Mouse (Mus musculus): ENCODE data around the gene Ppwd1. TPM values are rescaled to one million over a fixed set of nuclear protein-coding genes. Genes with fewer than 3 reads are reported as not detected.

Ppwd1 gene
- polyA plus RNA-seq, 1 experiment from 2014 or later = 6.8 TPM

DNA sequence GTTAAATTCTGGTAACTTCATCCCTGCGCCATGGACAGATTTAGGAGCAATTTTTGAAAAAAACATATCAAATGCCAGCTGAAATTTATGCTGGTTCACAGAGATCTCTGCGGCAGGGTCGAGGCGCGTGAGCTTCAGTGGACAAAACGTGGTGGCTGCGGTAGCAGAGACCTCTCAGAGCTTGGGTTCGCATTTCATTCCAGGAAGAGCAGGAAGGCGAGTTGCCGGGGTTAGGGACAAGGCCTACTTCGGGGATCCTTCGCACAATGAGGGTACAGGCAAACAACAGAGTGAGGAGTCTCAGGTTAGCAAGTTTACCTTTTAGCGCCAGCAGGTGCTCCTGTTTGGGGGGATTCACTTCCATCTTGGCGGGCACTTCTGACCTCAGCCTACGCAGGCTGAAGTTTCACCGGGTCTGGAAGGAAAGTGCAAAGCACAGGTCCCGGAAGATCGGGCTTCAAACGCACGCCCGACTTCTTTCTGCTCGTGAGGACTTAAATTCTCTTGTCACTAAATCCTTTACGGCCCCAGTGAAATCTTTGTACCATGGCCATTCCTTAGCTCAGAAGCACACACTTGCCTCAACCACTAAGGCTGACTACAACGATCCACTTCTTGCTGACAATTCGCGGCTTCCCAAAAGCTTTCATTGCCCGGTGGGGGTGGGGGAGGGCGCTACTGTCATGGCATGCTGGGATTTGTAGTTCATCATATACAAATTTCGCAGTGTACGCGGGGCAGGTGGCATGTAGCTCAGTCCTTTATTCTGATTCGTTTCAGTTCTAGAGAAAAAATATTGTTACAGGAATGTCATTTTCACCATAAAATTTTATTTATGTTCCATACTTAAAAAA is 50.6 kb downstream of the Ppwd1 start, which contains the start of gene Trappc13:
TSS of gene Trappc13 (minus strand) at position 674 of the 854 bp plus-strand sequence.
- ATAC-seq = peak; percentile 95
- H3K4me1 ChIP-seq (ENCODE audit: control insufficient read depth, insufficient read depth, low read depth, low read length) = peaks cover 13% of the 10 kb centered on the region
- H3K9ac ChIP-seq (ENCODE audit: low read depth, low read length) = peak within 1 kb of the TSS; percentile 97
- peak within 1 kb of the TSS; percentile 82 for H3K4me3 ChIP-seq (ENCODE audit: low read length)
- H3K36me3 ChIP-seq (ENCODE audit: control insufficient read depth, insufficient read depth, low read length) = no peaks in the 10 kb centered on the region
- no peaks in the 10 kb centered on the region for H3K27me3 ChIP-seq (replicated peaks; ENCODE audit: control insufficient read depth, insufficient read depth, low read length)
- peak within 1 kb of the TSS; percentile 75 for H3K4me2 ChIP-seq (ENCODE audit: low read length)
- H3K27ac ChIP-seq (ENCODE audit: low read depth, low read length) = peak within 1 kb of the TSS; percentile 85
- no peaks in the 10 kb centered on the region for H3K9me3 ChIP-seq (ENCODE audit: control insufficient read depth, low read length)
- under 1% methylated on average over 32 of the region's 32 CpGs for WGBS

GRCm38 (mm10) chr13:104176874-104177273 is 51.8 kb downstream of the Ppwd1 start:
- Histone ChIP-seq H3K9ac (ENCODE audit: low read depth, low read length) (no peak overlapping the region), H3K27me3 (replicated peaks; ENCODE audit: control insufficient read depth, insufficient read depth, low read length) (no peaks in the 10 kb centered on the region), H3K4me3 (ENCODE audit: low read length) (peak overlapping the region; percentile 28; the same call in 1 of the 2 replicates), H3K27ac (ENCODE audit: low read depth, low read length) (no peak overlapping the region), H3K4me2 (ENCODE audit: low read length) (peak overlapping the region; percentile 54), H3K4me1 (ENCODE audit: control insufficient read depth, insufficient read depth, low read depth, low read length) (peaks cover 13% of the 10 kb centered on the region), H3K9me3 (ENCODE audit: control insufficient read depth, low read length) (no peaks in the 10 kb centered on the region), H3K36me3 (ENCODE audit: control insufficient read depth, insufficient read depth, low read length) (no peaks in the 10 kb centered on the region)
- no peak for ATAC-seq
- WGBS = 81% methylated on average over 3 of the region's 3 CpGs

- ATAC-seq = no peak
- H3K36me3 ChIP-seq (ENCODE audit: control insufficient read depth, insufficient read depth, low read length) = peaks cover 10% of the 10 kb centered on the region
- H3K4me2 ChIP-seq (ENCODE audit: low read length) = no peak overlapping the region
- H3K9me3 ChIP-seq (ENCODE audit: control insufficient read depth, low read length) = peaks cover 3% of the 10 kb centered on the region
- H3K4me1 ChIP-seq (ENCODE audit: control insufficient read depth, insufficient read depth, low read depth, low read length) = peaks cover 8% of the 10 kb centered on the region
- H3K27me3 ChIP-seq (replicated peaks; ENCODE audit: control insufficient read depth, insufficient read depth, low read length) = no peaks in the 10 kb centered on the region
- H3K27ac ChIP-seq (ENCODE audit: low read depth, low read length) = no peak overlapping the region
- H3K4me3 ChIP-seq (ENCODE audit: low read length) = no peak overlapping the region
- no peak overlapping the region for H3K9ac ChIP-seq (ENCODE audit: low read depth, low read length)
Observed at GRCm38 (mm10) chr13:104172498-104172897, 56.1 kb downstream of the Ppwd1 start.

DNA sequence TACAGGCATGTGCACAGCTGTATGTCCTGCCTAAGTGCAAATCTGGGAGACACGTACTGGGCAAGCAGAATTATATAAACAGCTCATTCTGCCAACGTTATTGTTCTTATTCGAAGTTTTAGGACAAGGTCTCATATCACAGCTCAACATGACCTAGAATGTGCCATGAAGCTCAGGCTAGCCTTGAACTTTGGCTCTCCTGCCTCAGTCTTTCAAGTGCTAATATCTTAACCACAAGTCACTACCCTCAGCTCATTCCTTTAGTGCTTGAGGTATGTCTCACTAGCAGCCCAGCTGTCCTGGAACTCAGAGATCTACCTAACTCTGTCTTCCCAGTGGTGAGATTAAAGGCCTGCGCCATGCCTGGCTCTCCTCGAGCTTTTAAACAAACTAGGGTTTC is 56.9 kb downstream of the Ppwd1 start:
- Histone ChIP-seq H3K27ac (ENCODE audit: low read depth, low read length) (no peak overlapping the region), H3K4me3 (ENCODE audit: low read length) (no peak overlapping the region), H3K4me1 (ENCODE audit: control insufficient read depth, insufficient read depth, low read depth, low read length) (peaks cover 3% of the 10 kb centered on the region; the same call in 1 of the 2 replicates), H3K27me3 (replicated peaks; ENCODE audit: control insufficient read depth, insufficient read depth, low read length) (no peaks in the 10 kb centered on the region), H3K9ac (ENCODE audit: low read depth, low read length) (no peak overlapping the region), H3K4me2 (ENCODE audit: low read length) (no peak overlapping the region), H3K9me3 (ENCODE audit: control insufficient read depth, low read length) (peaks cover 3% of the 10 kb centered on the region), H3K36me3 (ENCODE audit: control insufficient read depth, insufficient read depth, low read length) (peaks cover 10% of the 10 kb centered on the region)
- ATAC-seq = no peak
- WGBS = 91% methylated on average over 5 of the region's 5 CpGs

DNA sequence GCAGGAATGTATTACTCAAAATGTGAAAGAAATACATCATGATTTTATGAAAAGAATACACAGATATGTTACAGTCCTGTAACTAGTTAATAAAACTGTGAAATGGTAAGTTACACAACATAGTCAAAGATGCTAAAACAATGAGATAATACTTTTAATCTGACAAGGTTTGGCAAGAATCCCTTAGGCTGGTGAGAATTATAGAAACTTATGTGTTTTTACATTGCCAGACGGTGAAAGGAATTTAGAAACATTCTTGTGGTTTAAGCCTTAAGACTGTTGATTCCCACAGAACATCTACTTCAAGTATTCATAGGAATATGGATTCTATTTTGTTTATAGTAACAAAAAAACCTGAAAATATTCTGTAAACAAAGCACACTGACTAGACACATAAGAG is 73.0 kb downstream of the Ppwd1 start:
- 96% methylated on average over 1 of the region's 1 CpGs for WGBS
- H3K36me3 ChIP-seq (ENCODE audit: control insufficient read depth, insufficient read depth, low read length) = peaks cover 10% of the 10 kb centered on the region
- no peak for ATAC-seq
- no peak overlapping the region for H3K4me2 ChIP-seq (ENCODE audit: low read length)
- H3K4me3 ChIP-seq (ENCODE audit: low read length) = no peak overlapping the region
- H3K9ac ChIP-seq (ENCODE audit: low read depth, low read length) = no peak overlapping the region
- no peaks in the 10 kb centered on the region for H3K9me3 ChIP-seq (ENCODE audit: control insufficient read depth, low read length)
- H3K27ac ChIP-seq (ENCODE audit: low read depth, low read length) = no peak overlapping the region
- H3K4me1 ChIP-seq (ENCODE audit: control insufficient read depth, insufficient read depth, low read depth, low read length) = no peaks in the 10 kb centered on the region
- no peaks in the 10 kb centered on the region for H3K27me3 ChIP-seq (replicated peaks; ENCODE audit: control insufficient read depth, insufficient read depth, low read length)

Other genes starting within 250 kb of the Ppwd1 start
- gene Nln, start 119.2 kb downstream of the Ppwd1 start, polyA plus RNA-seq (2015; fragmentation: Nextera tagmentation; extraction: Ambion mirVana) = 66.4 and 68.3 TPM in 2 replicates
- 32.5 and 34.0 TPM in 2 replicates for gene Sgtb, start 119.1 kb downstream of the Ppwd1 start, polyA plus RNA-seq (2015; fragmentation: Nextera tagmentation; extraction: Ambion mirVana)
- gene Trappc13, start 50.4 kb downstream of the Ppwd1 start, polyA plus RNA-seq (2015; fragmentation: Nextera tagmentation; extraction: Ambion mirVana) = 55.0 and 55.3 TPM in 2 replicates
- 35.0 and 35.3 TPM in 2 replicates for gene Trim23, start 50.0 kb downstream of the Ppwd1 start, polyA plus RNA-seq (2015; fragmentation: Nextera tagmentation; extraction: Ambion mirVana)
- 11.8 and 13.7 TPM in 2 replicates for gene Cenpk, start 232 bp downstream of the Ppwd1 start, polyA plus RNA-seq (2015; fragmentation: Nextera tagmentation; extraction: Ambion mirVana)
- gene Adamts6, start 59.0 kb upstream of the Ppwd1 start, polyA plus RNA-seq (2015; fragmentation: Nextera tagmentation; extraction: Ambion mirVana) = 1.2 and 1.8 TPM in 2 replicates

All from hindbrain, embryonic 16.5 days (tissue).